Mouse (Mus musculus) embryonic facial prominence, embryonic 15.5 days (tissue): ENCODE data around the gene Il9. TPM values are rescaled to one million over a fixed set of nuclear protein-coding genes. Genes with fewer than 3 reads are reported as not detected.

Experiments used
- ATAC-seq: fragments of 200-750 bp; cut with Nextera tagmentation; 2 replicates; pipeline ENCODE4 v1.8.0; 2017; ENCODE audit warnings: low read depth, moderate TSS enrichment; ENCODE audit not compliant: insufficient number of reproducible peaks, low FRiP score, low TSS enrichment
- H3K27ac ChIP-seq: fragments of 300-500 bp; sonication (generic); replicated peaks from 2 replicates; pipeline ENCODE4 v1.5.1; 2015; ENCODE audit warnings: mild to moderate bottlenecking, inconsistent platforms
- H3K27me3 ChIP-seq: fragments of 300-500 bp; sonication (generic); 2 replicates; pipeline ENCODE4 v1.6.1; 2015; ENCODE audit warnings: inconsistent platforms
- H3K36me3 ChIP-seq: fragments of 300-500 bp; sonication (generic); 2 replicates; pipeline ENCODE4 v1.6.1; 2015; ENCODE audit warnings: mild to moderate bottlenecking, inconsistent platforms
- H3K4me1 ChIP-seq: fragments of 300-500 bp; sonication (generic); 2 replicates; pipeline ENCODE4 v1.6.1; 2015; ENCODE audit warnings: inconsistent platforms
- H3K4me2 ChIP-seq: fragments of 300-500 bp; sonication (generic); replicated peaks from 2 replicates; pipeline ENCODE4 v1.6.1; 2015; ENCODE audit warnings: mild to moderate bottlenecking, inconsistent platforms
- H3K4me3 ChIP-seq: fragments of 300-500 bp; sonication (generic); replicated peaks from 2 replicates; pipeline ENCODE4 v1.5.1; 2015; ENCODE audit warnings: mild to moderate bottlenecking, inconsistent platforms
- H3K9ac ChIP-seq: fragments of 300-500 bp; sonication (generic); 2 replicates; pipeline ENCODE4 v1.6.1; 2015; ENCODE audit warnings: inconsistent platforms
- H3K9me3 ChIP-seq: fragments of 300-500 bp; sonication (generic); replicated peaks from 2 replicates; pipeline ENCODE4 v1.6.1; 2016; ENCODE audit warnings: inconsistent platforms
- WGBS: fragments of 180-500 bp; shearing (Covaris S2); methylation state at CpG from one replicate; pipeline ENCODE4 v1.1.7; 2015; 5-methylcytosine and 5-hydroxymethylcytosine counted together
- polyA plus RNA-seq: library from polyadenylated mRNA; unstranded; fragments of >200 nt; fragmentation: Nextera tagmentation; extraction: Ambion mirVana; gene quantifications from 2 replicates; pipeline ENCODE4 v1.2.1, GENCODE M21; 2015

Gene Il9
- polyA plus RNA-seq, 1 experiment from 2014 or later, result not detected

GRCm38 (mm10) chr13:56471211-56471610, 10.8 kb downstream of the Il9 start:
- Histone ChIP-seq H3K9ac (no peak overlapping the region), H3K4me3 (no peak overlapping the region), H3K4me2 (no peak overlapping the region), H3K36me3 (no peaks in the 10 kb centered on the region), H3K27me3 (peaks cover 5% of the 10 kb centered on the region; the same call in 1 of the 2 replicates), H3K4me1 (peaks cover 7% of the 10 kb centered on the region; the same call in 1 of the 2 replicates), H3K27ac (no peak overlapping the region), H3K9me3 (no peaks in the 10 kb centered on the region)
- ATAC-seq, result no peak
- WGBS, result 87% methylated on average over 6 of the region's 6 CpGs

GRCm38 (mm10) chr13:56468536-56468935, 13.5 kb downstream of the Il9 start:
- no peaks in the 10 kb centered on the region for H3K36me3 ChIP-seq
- no peaks in the 10 kb centered on the region for H3K9me3 ChIP-seq
- H3K4me3 ChIP-seq, result no peak overlapping the region
- H3K9ac ChIP-seq, result no peak overlapping the region
- no peak for ATAC-seq
- WGBS, result 88% methylated on average over 4 of the region's 4 CpGs
- no peaks in the 10 kb centered on the region for H3K27me3 ChIP-seq
- no peak overlapping the region for H3K27ac ChIP-seq
- H3K4me1 ChIP-seq, result peaks cover 3% of the 10 kb centered on the region; the same call in 1 of the 2 replicates
- H3K4me2 ChIP-seq, result no peak overlapping the region

DNA sequence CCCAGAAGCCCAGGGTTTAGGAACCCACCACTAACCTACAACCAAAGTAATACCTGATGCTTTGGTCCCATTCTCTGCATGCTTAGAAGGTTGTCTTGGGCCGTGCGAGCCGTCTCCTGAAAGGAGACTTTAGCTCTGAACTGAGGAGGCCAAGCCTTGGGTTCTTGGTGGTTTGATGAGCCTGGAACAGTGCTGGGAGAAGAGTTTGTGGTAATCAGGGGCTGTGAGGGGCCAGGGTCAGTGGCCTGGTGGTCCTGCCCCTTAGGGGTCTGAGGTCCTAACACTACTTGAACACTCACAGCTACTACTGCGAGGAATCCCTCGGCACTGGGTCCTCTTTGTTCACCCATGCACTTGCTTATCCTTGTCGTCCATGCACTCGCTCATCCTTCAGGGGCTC, 14.3 kb downstream of the Il9 start:
- Histone ChIP-seq H3K9me3 (no peaks in the 10 kb centered on the region), H3K27me3 (no peaks in the 10 kb centered on the region), H3K4me1 (peaks cover 3% of the 10 kb centered on the region; the same call in 1 of the 2 replicates), H3K27ac (no peak overlapping the region), H3K36me3 (no peaks in the 10 kb centered on the region), H3K4me3 (no peak overlapping the region), H3K9ac (no peak overlapping the region), H3K4me2 (no peak overlapping the region)
- ATAC-seq, result no peak
- WGBS, result 93% methylated on average over 7 of the region's 7 CpGs

DNA sequence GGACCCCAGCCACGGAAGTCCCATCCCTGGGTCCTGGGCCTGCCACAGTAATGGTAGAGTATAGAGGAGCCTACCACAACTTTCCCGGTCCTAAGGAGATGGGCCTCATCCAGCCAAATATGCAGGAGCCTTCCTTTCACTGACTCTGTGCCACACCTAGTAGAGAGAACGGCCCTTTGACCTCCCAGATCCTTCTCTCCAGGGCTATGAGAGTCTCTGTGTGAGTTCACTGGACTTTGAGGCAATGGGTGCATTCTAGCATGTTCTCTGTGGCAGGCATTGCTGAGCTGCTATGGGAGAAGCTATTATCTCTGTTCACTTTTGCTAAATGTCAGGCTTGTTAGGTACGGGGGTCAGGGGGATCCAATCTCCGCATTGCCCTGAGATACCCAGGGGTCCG, 18.3 kb downstream of the Il9 start:
- no peak for ATAC-seq
- 84% methylated on average over 6 of the region's 6 CpGs for WGBS
- H3K9ac ChIP-seq, result no peak overlapping the region
- H3K4me1 ChIP-seq, result no peaks in the 10 kb centered on the region
- H3K4me3 ChIP-seq, result no peak overlapping the region
- no peak overlapping the region for H3K27ac ChIP-seq
- H3K9me3 ChIP-seq, result no peaks in the 10 kb centered on the region
- H3K4me2 ChIP-seq, result no peak overlapping the region
- H3K27me3 ChIP-seq, result no peaks in the 10 kb centered on the region
- H3K36me3 ChIP-seq, result no peaks in the 10 kb centered on the region

GRCm38 (mm10) chr13:56463261-56463660, 18.8 kb downstream of the Il9 start:
- 91% methylated on average over 7 of the region's 7 CpGs for WGBS
- no peaks in the 10 kb centered on the region for H3K27me3 ChIP-seq
- H3K9me3 ChIP-seq, result no peaks in the 10 kb centered on the region
- no peak overlapping the region for H3K27ac ChIP-seq
- no peak overlapping the region for H3K9ac ChIP-seq
- no peaks in the 10 kb centered on the region for H3K36me3 ChIP-seq
- H3K4me1 ChIP-seq, result no peaks in the 10 kb centered on the region
- H3K4me3 ChIP-seq, result no peak overlapping the region
- no peak overlapping the region for H3K4me2 ChIP-seq
- ATAC-seq, result no peak

- no peak for ATAC-seq
- H3K27me3 ChIP-seq, result no peaks in the 10 kb centered on the region
- 81% methylated on average over 4 of the region's 4 CpGs for WGBS
- H3K4me2 ChIP-seq, result no peak overlapping the region
- no peaks in the 10 kb centered on the region for H3K36me3 ChIP-seq
- no peak overlapping the region for H3K4me3 ChIP-seq
- H3K9ac ChIP-seq, result no peak overlapping the region
- H3K4me1 ChIP-seq, result no peaks in the 10 kb centered on the region
- no peak overlapping the region for H3K27ac ChIP-seq
- H3K9me3 ChIP-seq, result no peaks in the 10 kb centered on the region
Measured at GRCm38 (mm10) chr13:56462791-56463190, 19.3 kb downstream of the Il9 start.

- Histone ChIP-seq H3K4me1 (no peaks in the 10 kb centered on the region), H3K36me3 (no peaks in the 10 kb centered on the region), H3K27me3 (no peaks in the 10 kb centered on the region), H3K9ac (no peak overlapping the region), H3K27ac (no peak overlapping the region), H3K4me2 (no peak overlapping the region), H3K9me3 (no peaks in the 10 kb centered on the region), H3K4me3 (no peak overlapping the region)
- 80% methylated on average over 4 of the region's 4 CpGs for WGBS
- ATAC-seq, result no peak
Measured at GRCm38 (mm10) chr13:56461460-56461859, 20.6 kb downstream of the Il9 start.

DNA sequence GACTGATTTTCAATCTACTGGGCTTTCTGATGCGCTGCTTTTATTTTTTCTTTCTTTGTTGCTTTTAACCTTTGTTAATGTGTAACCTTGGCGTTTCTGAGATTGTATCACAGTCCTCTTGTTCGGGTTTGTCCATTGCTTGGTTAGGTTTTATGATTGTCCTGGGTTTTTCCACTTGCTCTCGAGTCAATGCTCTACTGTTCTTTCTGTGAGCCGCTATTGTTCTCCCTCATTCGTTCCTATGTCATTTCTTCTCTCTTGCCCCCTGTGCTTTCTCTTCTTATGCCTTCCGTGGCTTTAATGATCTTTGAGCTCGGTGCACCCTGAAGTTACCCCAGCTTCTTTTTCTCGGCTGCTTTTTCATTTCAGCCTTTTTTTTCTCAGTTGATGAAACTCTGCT, 24.0 kb downstream of the Il9 start:
- H3K9me3 ChIP-seq, result no peaks in the 10 kb centered on the region
- no peak for ATAC-seq
- H3K4me2 ChIP-seq, result no peak overlapping the region
- H3K4me1 ChIP-seq, result no peaks in the 10 kb centered on the region
- H3K9ac ChIP-seq, result no peak overlapping the region
- H3K27me3 ChIP-seq, result no peaks in the 10 kb centered on the region
- no peaks in the 10 kb centered on the region for H3K36me3 ChIP-seq
- no peak overlapping the region for H3K27ac ChIP-seq
- H3K4me3 ChIP-seq, result no peak overlapping the region
- 38% methylated on average over 9 of the region's 9 CpGs for WGBS

- Histone ChIP-seq H3K9me3 (no peaks in the 10 kb centered on the region), H3K36me3 (no peaks in the 10 kb centered on the region), H3K4me3 (no peak overlapping the region), H3K4me2 (no peak overlapping the region), H3K27me3 (no peaks in the 10 kb centered on the region), H3K27ac (no peak overlapping the region), H3K4me1 (peaks cover 5% of the 10 kb centered on the region; the same call in 1 of the 2 replicates), H3K9ac (no peak overlapping the region)
- WGBS, result 73% methylated on average over 8 of the region's 8 CpGs
- no peak for ATAC-seq
Measured at GRCm38 (mm10) chr13:56450035-56450434, 32.0 kb downstream of the Il9 start.

- Histone ChIP-seq H3K4me3 (no peak overlapping the region), H3K9ac (no peak overlapping the region), H3K36me3 (no peaks in the 10 kb centered on the region), H3K9me3 (no peaks in the 10 kb centered on the region), H3K4me1 (peaks cover 5% of the 10 kb centered on the region; the same call in 1 of the 2 replicates), H3K27ac (no peak overlapping the region), H3K4me2 (no peak overlapping the region), H3K27me3 (no peaks in the 10 kb centered on the region)
- WGBS, result 55% methylated on average over 10 of the region's 10 CpGs
- no peak for ATAC-seq
Measured at GRCm38 (mm10) chr13:56449239-56450030, 32.6 kb downstream of the Il9 start.

DNA sequence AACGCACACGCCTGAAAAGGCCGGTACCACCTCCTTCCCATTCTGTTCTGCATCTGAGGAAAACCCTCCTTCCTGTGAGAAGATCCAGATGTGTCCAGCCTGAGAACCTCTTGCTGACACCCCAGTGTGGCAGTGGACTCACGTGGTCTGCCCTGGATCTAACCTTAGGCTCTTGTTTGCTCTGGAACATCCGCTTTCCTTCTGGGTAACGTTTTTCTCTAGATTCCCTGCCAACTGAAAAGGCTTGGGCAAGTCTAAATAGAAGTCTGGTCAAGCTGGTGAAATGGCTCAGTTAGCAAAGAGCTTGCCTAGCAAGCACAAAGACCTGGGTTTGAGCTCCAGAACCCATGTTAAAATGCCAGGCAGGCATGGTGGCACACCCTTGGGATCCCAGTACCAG, 37.0 kb downstream of the Il9 start:
- no peak overlapping the region for H3K4me3 ChIP-seq
- WGBS, result 85% methylated on average over 6 of the region's 6 CpGs
- no peaks in the 10 kb centered on the region for H3K9me3 ChIP-seq
- peaks cover 8% of the 10 kb centered on the region for H3K27me3 ChIP-seq
- no peak overlapping the region for H3K4me2 ChIP-seq
- no peak overlapping the region for H3K9ac ChIP-seq
- H3K4me1 ChIP-seq, result peaks cover 5% of the 10 kb centered on the region; the same call in 1 of the 2 replicates
- H3K36me3 ChIP-seq, result no peaks in the 10 kb centered on the region
- no peak overlapping the region for H3K27ac ChIP-seq
- no peak for ATAC-seq

DNA sequence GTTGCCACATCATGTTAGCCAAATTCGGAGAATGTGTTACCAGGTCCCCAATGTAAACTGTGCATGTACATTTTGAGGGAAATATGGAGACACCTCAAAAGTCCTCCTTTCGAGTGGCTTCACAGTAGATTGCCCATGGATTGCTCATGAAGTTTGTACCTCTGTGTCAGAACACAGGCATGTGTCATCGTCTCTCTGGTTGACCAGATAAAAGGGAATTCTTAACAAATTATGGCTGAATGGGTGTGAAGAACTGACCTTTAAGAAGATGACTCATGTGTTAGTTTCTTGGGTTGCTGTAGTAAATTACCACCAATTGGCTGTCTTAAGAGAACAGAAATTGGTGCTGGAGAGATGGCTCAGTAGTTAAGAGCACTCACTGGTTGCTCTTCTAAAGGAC, 37.9 kb downstream of the Il9 start:
- Histone ChIP-seq H3K4me1 (no peaks in the 10 kb centered on the region), H3K9me3 (no peaks in the 10 kb centered on the region), H3K4me3 (no peak overlapping the region), H3K4me2 (no peak overlapping the region), H3K27ac (no peak overlapping the region), H3K9ac (no peak overlapping the region), H3K27me3 (peaks cover 17% of the 10 kb centered on the region), H3K36me3 (no peaks in the 10 kb centered on the region)
- ATAC-seq, result no peak
- WGBS, result 91% methylated on average over 3 of the region's 3 CpGs
